Mouse (Mus musculus): Measurements from ENCODE around the gene Tap2. TPM values are rescaled to one million over a fixed set of nuclear protein-coding genes. Genes with fewer than 3 reads are reported as not detected.

Gene Tap2
- polyA plus RNA-seq, 1 experiment from 2014 or later, result 1.7 TPM

DNA sequence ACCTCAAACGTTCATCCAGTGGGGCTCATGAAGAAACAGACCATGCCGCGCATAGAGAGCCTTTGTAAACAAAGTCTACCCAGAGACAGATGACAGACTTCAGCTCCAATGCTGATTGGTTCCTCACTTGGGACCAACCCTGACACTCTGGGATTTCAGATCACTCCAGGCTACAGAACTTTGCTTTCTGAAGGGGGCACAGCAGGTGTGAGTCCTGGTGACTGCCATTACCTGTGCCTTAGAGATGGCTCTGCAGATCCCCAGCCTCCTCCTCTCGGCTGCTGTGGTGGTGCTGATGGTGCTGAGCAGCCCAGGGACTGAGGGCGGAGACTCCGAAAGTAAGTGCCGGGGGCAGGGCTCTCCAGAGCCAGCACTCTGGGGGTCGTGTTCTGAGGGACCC lies 59.7 kb downstream of the Tap2 start:
- H3K4me3 ChIP-seq, result peak overlapping the region; percentile 33

DNA sequence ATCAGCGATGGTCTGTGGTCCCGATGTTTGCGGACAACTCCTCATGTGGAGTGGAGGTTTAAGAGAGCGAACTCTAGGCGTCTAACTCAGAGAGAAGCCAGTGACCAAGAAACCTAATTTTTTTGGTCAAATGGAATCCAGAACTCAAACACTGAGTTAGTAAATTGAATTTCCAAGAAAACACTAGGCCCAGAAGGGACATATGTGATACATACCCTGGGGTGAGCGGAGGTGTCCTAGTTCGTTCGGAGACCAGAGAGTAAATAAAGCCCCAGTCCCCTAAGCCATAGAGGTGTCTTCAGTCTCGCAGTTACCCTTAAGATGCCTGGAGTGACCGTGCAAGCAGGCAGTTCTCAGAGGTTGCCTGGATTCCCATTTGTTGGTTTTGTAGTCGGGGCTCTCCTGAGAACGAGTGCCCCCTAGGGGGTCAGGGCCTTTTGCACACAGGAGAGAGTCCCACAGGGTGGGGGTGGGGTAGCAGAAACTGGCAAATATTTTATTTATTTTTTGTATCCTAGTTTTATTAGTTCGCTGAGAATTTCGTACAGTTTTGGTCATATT lies 60.6 kb downstream of the Tap2 start:
- 4% methylated on average over 14 of the region's 14 CpGs for WGBS
- ATAC-seq (replicated peaks), result no peak
- Histone ChIP-seq H3K4me1 (peaks cover 22% of the 10 kb centered on the region), H3K4me3 (peak overlapping the region; percentile 51), H3K9me3 (no peaks in the 10 kb centered on the region), H3K27ac (no peak overlapping the region), H3K27me3 (replicated peaks) (peaks cover 11% of the 10 kb centered on the region), H3K4me2 (peak overlapping the region; percentile 98), H3K36me3 (replicated peaks) (no peaks in the 10 kb centered on the region), H3K9ac (no peak overlapping the region)

More for the DNA sequence above, 59.7 kb downstream of the Tap2 start:
- no peak overlapping the region for H3K9ac ChIP-seq
- peaks cover 22% of the 10 kb centered on the region for H3K4me1 ChIP-seq
- H3K9me3 ChIP-seq, result no peaks in the 10 kb centered on the region
- no peaks in the 10 kb centered on the region for H3K36me3 ChIP-seq (replicated peaks)
- no peak overlapping the region for H3K27ac ChIP-seq
- peak; percentile 83 for ATAC-seq (replicated peaks)
- peaks cover 11% of the 10 kb centered on the region for H3K27me3 ChIP-seq (replicated peaks)
- WGBS, result 2% methylated on average over 8 of the region's 8 CpGs
- H3K4me2 ChIP-seq, result peak overlapping the region; percentile 98

DNA sequence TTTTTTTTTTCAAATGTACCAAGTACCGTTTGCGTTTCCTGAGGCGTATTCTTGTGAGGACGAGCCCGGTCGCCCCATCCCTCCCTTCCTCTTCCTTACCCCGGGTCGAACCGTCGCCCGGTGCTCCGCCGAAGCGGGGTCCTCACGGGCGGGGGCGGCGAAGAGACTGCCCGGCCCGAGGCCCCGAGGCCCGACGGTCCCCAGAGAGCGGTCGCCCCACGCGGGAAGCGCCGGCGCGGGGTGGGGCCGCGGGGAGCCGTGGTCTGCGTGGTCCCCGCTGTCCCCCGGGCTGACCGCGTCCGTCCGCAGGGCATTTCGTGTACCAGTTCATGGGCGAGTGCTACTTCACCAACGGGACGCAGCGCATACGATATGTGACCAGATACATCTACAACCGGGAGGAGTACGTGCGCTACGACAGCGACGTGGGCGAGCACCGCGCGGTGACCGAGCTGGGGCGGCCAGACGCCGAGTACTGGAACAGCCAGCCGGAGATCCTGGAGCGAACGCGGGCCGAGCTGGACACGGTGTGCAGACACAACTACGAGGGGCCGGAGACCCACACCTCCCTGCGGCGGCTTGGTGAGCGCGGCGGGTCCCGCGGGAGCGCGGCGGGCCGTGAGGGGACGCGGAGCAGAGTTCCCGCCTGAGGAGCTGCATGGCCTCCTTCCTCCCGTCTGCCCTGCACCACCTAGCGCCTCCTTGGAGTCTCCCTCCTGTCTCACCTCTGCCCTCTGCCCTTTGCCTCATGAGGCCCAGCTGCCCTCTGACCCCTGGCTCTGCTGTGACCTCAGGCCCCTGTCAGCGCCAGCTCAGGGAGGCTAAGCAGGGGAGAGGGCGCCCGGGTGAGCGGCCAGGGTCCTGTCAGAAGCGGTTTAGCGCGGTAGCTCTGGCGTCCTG lies 61.4 kb downstream of the Tap2 start:
- peak overlapping the region; percentile 98 for H3K4me2 ChIP-seq
- H3K9me3 ChIP-seq, result no peaks in the 10 kb centered on the region
- under 1% methylated on average over 78 of the region's 93 CpGs for WGBS
- ATAC-seq (replicated peaks), result no peak
- H3K4me1 ChIP-seq, result peaks cover 22% of the 10 kb centered on the region
- H3K27ac ChIP-seq, result no peak overlapping the region
- peak overlapping the region; percentile 50 for H3K9ac ChIP-seq
- no peaks in the 10 kb centered on the region for H3K36me3 ChIP-seq (replicated peaks)
- H3K27me3 ChIP-seq (replicated peaks), result peaks cover 11% of the 10 kb centered on the region
- H3K4me3 ChIP-seq, result peak overlapping the region; percentile 51

Other genes with a start within 250 kb of the Tap2 start
- 80.9 and 84.4 TPM in 2 replicates for gene Vps52, start 247.7 kb upstream of the Tap2 start, polyA plus RNA-seq (2015; fragmentation: Nextera tagmentation; extraction: Ambion mirVana)
- 689 and 743 TPM in 2 replicates for gene Rps18, start 247.5 kb upstream of the Tap2 start, polyA plus RNA-seq (2015; fragmentation: Nextera tagmentation; extraction: Ambion mirVana)
- gene H2-K1, start 203.2 kb upstream of the Tap2 start, polyA plus RNA-seq (2015; fragmentation: Nextera tagmentation; extraction: Ambion mirVana), result 19.0 and 20.1 TPM in 2 replicates
- 22.8 and 26.3 TPM in 2 replicates for gene Ring1, start 178.8 kb upstream of the Tap2 start, polyA plus RNA-seq (2015; fragmentation: Nextera tagmentation; extraction: Ambion mirVana)
- gene H2-Ke6, start 175.5 kb upstream of the Tap2 start, polyA plus RNA-seq (2015; fragmentation: Nextera tagmentation; extraction: Ambion mirVana), result 65.6 and 74.1 TPM in 2 replicates
- 178 and 184 TPM in 2 replicates for gene Slc39a7, start 171.8 kb upstream of the Tap2 start, polyA plus RNA-seq (2015; fragmentation: Nextera tagmentation; extraction: Ambion mirVana)
- 64.7 and 65.5 TPM in 2 replicates for gene Rxrb, start 171.7 kb upstream of the Tap2 start, polyA plus RNA-seq (2015; fragmentation: Nextera tagmentation; extraction: Ambion mirVana)
- 3.2 and 4.8 TPM in 2 replicates for gene Col11a2, start 164.1 kb upstream of the Tap2 start, polyA plus RNA-seq (2015; fragmentation: Nextera tagmentation; extraction: Ambion mirVana)
- not detected in 2 replicates for gene H2-Oa, start 111.2 kb upstream of the Tap2 start, polyA plus RNA-seq (2015; fragmentation: Nextera tagmentation; extraction: Ambion mirVana)
- 17.2 and 18.8 TPM in 2 replicates for gene H2-DMa, start 84.0 kb upstream of the Tap2 start, polyA plus RNA-seq (2015; fragmentation: Nextera tagmentation; extraction: Ambion mirVana)
- 137 and 140 TPM in 2 replicates for gene Brd2, start 80.9 kb upstream of the Tap2 start, polyA plus RNA-seq (2015; fragmentation: Nextera tagmentation; extraction: Ambion mirVana)
- 0.27 and 0.65 TPM in 2 replicates for gene H2-DMb2, start 60.2 kb upstream of the Tap2 start, polyA plus RNA-seq (2015; fragmentation: Nextera tagmentation; extraction: Ambion mirVana)
- gene H2-DMb1, start 50.5 kb upstream of the Tap2 start, polyA plus RNA-seq (2015; fragmentation: Nextera tagmentation; extraction: Ambion mirVana), result 0.79 and 1.2 TPM in 2 replicates
- gene Tap1, start 16.0 kb upstream of the Tap2 start, polyA plus RNA-seq (2015; fragmentation: Nextera tagmentation; extraction: Ambion mirVana), result 2.3 and 3.1 TPM in 2 replicates
- gene Psmb9, start 15.8 kb upstream of the Tap2 start, polyA plus RNA-seq (2015; fragmentation: Nextera tagmentation; extraction: Ambion mirVana), result 1.5 and 2.0 TPM in 2 replicates
- gene Psmb8, start 5.8 kb upstream of the Tap2 start, polyA plus RNA-seq (2015; fragmentation: Nextera tagmentation; extraction: Ambion mirVana), result 4.1 and 4.2 TPM in 2 replicates
- gene H2-Ob, start 35.4 kb downstream of the Tap2 start, polyA plus RNA-seq (2015; fragmentation: Nextera tagmentation; extraction: Ambion mirVana), result 0.06 and 0.18 TPM in 2 replicates
- 1.4 and 2.3 TPM in 2 replicates for gene H2-Ab1, start 54.2 kb downstream of the Tap2 start, polyA plus RNA-seq (2015; fragmentation: Nextera tagmentation; extraction: Ambion mirVana)
- gene H2-Aa, start 84.3 kb downstream of the Tap2 start, polyA plus RNA-seq (2015; fragmentation: Nextera tagmentation; extraction: Ambion mirVana), result 0.30 and 0.61 TPM in 2 replicates
- 2.9 and 3.1 TPM in 2 replicates for gene H2-Eb1, start 102.3 kb downstream of the Tap2 start, polyA plus RNA-seq (2015; fragmentation: Nextera tagmentation; extraction: Ambion mirVana)
- 0.08 and 0.19 TPM in 2 replicates for gene H2-Eb2, start 122.1 kb downstream of the Tap2 start, polyA plus RNA-seq (2015; fragmentation: Nextera tagmentation; extraction: Ambion mirVana)
- gene Btnl2, start 151.3 kb downstream of the Tap2 start, polyA plus RNA-seq (2015; fragmentation: Nextera tagmentation; extraction: Ambion mirVana), result not detected in 2 replicates
- gene Btnl1, start 173.6 kb downstream of the Tap2 start, polyA plus RNA-seq (2015; fragmentation: Nextera tagmentation; extraction: Ambion mirVana), result not detected in 2 replicates
- 5.8 and 7.1 TPM in 2 replicates for gene BC051142, start 195.3 kb downstream of the Tap2 start, polyA plus RNA-seq (2015; fragmentation: Nextera tagmentation; extraction: Ambion mirVana)